Mouse (Mus musculus) G1E (cell line): Measurements from ENCODE around the gene Inhba.

Experiments
- CTCF ChIP-seq: IDR thresholded peaks from 2 replicates; pipeline ENCODE4 v1.5.1; 2012; ENCODE audit warnings: low read depth, low read length, inconsistent platforms, mixed read lengths
- GATA1 ChIP-seq: IDR thresholded peaks from 2 replicates; pipeline ENCODE4 v1.6.1; 2012; ENCODE audit warnings: borderline replicate concordance, low read length, inconsistent platforms, mixed read lengths

DNA sequence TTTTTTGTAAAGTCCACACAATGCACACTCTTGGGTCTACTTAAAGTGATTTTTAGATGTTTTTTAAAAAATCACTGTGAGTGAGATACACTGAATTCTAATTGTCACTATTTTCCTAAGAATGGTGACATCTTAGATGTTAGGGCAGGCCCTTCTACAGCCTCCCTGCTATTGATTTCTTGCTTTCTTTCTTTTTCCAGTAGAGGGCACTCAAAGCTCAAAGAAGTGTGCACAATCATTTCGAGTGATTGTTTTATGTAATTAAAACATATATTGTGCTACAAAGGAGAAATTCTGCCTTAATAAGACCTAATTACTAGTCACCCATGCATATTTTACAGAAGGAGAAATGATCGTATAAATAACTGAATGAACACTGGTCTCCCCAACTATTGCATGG lies 25.9 kb upstream of the Inhba start:
- TF ChIP-seq GATA1 (no peak), CTCF (no peak)
